Mouse (Mus musculus) liver, embryonic 11.5 days (tissue): ENCODE measurements around the gene Nedd4. TPM values are rescaled to one million over a fixed set of nuclear protein-coding genes. Genes with fewer than 3 reads are reported as not detected.
A peak's percentile ranks its signal among the peaks of the same experiment; 100 is the strongest.

ENCODE experiments used
- ATAC-seq: fragments of 200-750 bp; cut with Nextera tagmentation; replicated peaks from 2 replicates; pipeline ENCODE4 v1.8.0; 2017; ENCODE audit warnings: moderate number of reproducible peaks, mild to moderate bottlenecking, moderate TSS enrichment, moderate library complexity; ENCODE audit not compliant: low FRiP score
- DNase-seq: peaks from one replicate; pipeline ENCODE4 v3.0.0-alpha.2; 2017; ENCODE audit warnings: low spot score
- H3K27ac ChIP-seq: fragments of 300-500 bp; sonication (generic); 2 replicates; pipeline ENCODE4 v1.5.1; 2014; ENCODE audit warnings: mild to moderate bottlenecking, low read depth, low read length, control low read depth
- H3K27me3 ChIP-seq: fragments of 300-500 bp; sonication (generic); replicated peaks from 2 replicates; pipeline ENCODE4 v1.6.1; 2014; ENCODE audit warnings: low read length, mixed read lengths; ENCODE audit not compliant: control insufficient read depth, insufficient read depth
- H3K36me3 ChIP-seq: fragments of 300-500 bp; sonication (generic); 2 replicates; pipeline ENCODE4 v1.6.1; 2014; ENCODE audit warnings: mild to moderate bottlenecking, low read length, moderate library complexity, mixed read lengths; ENCODE audit not compliant: control insufficient read depth, insufficient read depth
- H3K4me1 ChIP-seq: fragments of 300-500 bp; sonication (generic); replicated peaks from 2 replicates; pipeline ENCODE4 v1.6.1; 2014; ENCODE audit warnings: low read length, mixed read lengths; ENCODE audit not compliant: control insufficient read depth, insufficient read depth
- H3K4me2 ChIP-seq: fragments of 300-500 bp; sonication (generic); 2 replicates; pipeline ENCODE4 v1.6.1; 2014; ENCODE audit warnings: mild to moderate bottlenecking, control low read depth, moderate library complexity
- H3K4me3 ChIP-seq: fragments of 300-500 bp; sonication (generic); 2 replicates; pipeline ENCODE4 v1.5.1; 2014; ENCODE audit warnings: low read depth, low read length, control low read depth
- H3K9ac ChIP-seq: fragments of 300-500 bp; sonication (generic); 2 replicates; pipeline ENCODE4 v1.6.1; 2014; ENCODE audit warnings: low read depth, low read length, control low read depth
- H3K9me3 ChIP-seq: fragments of 300-500 bp; sonication (generic); 2 replicates; pipeline ENCODE4 v1.6.1; 2016; ENCODE audit warnings: low read length, inconsistent platforms, mixed read lengths; ENCODE audit not compliant: control insufficient read depth
- WGBS: fragments of 180-500 bp; shearing (Covaris S2); extraction: QIAGEN DNeasy Blood & Tissue Kit; methylation state at CpG from one replicate; pipeline ENCODE4 v1.1.7; 2014; 5-methylcytosine and 5-hydroxymethylcytosine counted together
- polyA plus RNA-seq: library from polyadenylated mRNA; unstranded; fragments of >200 nt; fragmentation: Nextera tagmentation; extraction: Ambion mirVana; gene quantifications from 2 replicates; pipeline ENCODE4 v1.2.1, GENCODE M21; 2014

Gene Nedd4
- polyA plus RNA-seq, 1 experiment from 2014 or later, result 302 TPM

DNA sequence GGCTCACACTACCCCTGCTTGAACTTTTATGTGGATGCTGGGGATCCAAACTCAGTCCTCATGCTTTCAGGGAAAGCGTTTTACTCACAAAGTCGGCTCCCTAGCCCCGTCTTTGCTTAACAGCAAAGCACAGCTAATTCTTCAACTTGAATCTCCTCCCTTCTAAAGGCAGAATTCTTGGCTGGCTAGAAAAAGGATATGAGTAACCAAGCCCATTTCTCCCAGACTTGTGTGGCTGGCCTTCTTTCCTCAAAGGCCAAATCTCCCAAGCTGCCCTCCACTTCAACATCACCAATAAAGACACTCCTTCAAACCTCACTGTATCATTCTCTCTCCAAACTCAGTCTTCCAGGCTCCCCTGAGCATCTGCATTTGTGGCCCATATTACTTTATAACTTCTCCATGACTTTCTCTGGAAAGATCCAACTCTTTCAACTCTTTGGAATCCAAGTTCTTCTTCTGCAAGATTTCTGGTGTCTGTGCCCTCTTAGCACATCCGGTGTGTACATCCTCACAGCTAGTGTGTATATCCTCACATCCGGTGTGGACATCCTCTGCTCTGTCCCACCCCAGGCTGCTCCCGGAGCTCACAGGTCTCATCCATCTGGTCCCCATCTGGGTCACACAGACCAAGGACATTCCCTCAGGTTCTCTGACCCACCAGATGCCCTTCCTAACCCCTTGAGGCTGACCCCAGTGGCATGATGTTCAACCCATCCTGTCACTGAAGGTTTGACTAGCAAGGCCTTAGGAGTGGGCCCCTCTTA lies 18.3 kb upstream of the Nedd4 start:
- Histone ChIP-seq H3K9me3 (no peaks in the 10 kb centered on the region), H3K27me3 (no peaks in the 10 kb centered on the region), H3K36me3 (no peaks in the 10 kb centered on the region), H3K27ac (no peak overlapping the region), H3K4me3 (no peak overlapping the region), H3K4me1 (peaks cover 16% of the 10 kb centered on the region), H3K4me2 (no peak overlapping the region), H3K9ac (no peak overlapping the region)
- ATAC-seq (no peak), DNase-seq (no peak)
- WGBS, result 83% methylated on average over 6 of the region's 6 CpGs

GRCm38 (mm10) chr9:72644418-72645110 lies 17.6 kb upstream of the Nedd4 start:
- DNase-seq, result peak; percentile 26
- no peaks in the 10 kb centered on the region for H3K36me3 ChIP-seq
- no peaks in the 10 kb centered on the region for H3K9me3 ChIP-seq
- no peak overlapping the region for H3K4me3 ChIP-seq
- WGBS, result 56% methylated on average over 6 of the region's 6 CpGs
- H3K27ac ChIP-seq, result no peak overlapping the region
- no peaks in the 10 kb centered on the region for H3K27me3 ChIP-seq
- no peak for ATAC-seq
- H3K4me2 ChIP-seq, result no peak overlapping the region
- peaks cover 13% of the 10 kb centered on the region for H3K4me1 ChIP-seq
- H3K9ac ChIP-seq, result no peak overlapping the region

DNA sequence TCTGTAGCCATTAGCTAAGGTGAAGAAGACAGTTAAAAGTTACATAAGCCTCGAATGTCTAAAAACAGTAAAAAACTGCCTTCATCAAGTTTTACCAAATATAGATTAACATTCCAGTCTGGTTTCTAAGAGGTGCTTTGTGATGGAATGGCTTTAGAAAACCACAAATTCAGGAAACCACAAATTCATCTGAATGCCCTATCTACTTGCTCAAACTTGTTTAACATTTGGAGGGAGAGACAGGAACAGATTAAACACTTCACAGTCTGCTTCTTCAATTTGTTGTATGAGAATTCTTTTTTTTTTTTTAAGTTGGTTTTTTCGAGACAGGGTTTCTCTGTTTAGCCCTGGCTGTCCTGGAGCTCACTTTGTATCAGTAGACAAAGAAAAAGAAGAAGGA lies 12.4 kb upstream of the Nedd4 start:
- 50% methylated on average over 2 of the region's 2 CpGs for WGBS

GRCm38 (mm10) chr9:72652961-72653360 lies 9.2 kb upstream of the Nedd4 start:
- WGBS, result 41% methylated on average over 8 of the region's 8 CpGs
- Histone ChIP-seq H3K36me3 (no peaks in the 10 kb centered on the region), H3K4me3 (no peak overlapping the region), H3K27ac (no peak overlapping the region), H3K4me2 (peak overlapping the region; percentile 28; the same call in 1 of the 2 replicates), H3K9ac (no peak overlapping the region), H3K4me1 (peaks cover 21% of the 10 kb centered on the region), H3K9me3 (no peaks in the 10 kb centered on the region), H3K27me3 (no peaks in the 10 kb centered on the region)
- ATAC-seq (no peak), DNase-seq (no peak)

More for the DNA sequence above, 12.4 kb upstream of the Nedd4 start:
- Histone ChIP-seq H3K27ac (no peak overlapping the region), H3K27me3 (no peaks in the 10 kb centered on the region), H3K9me3 (no peaks in the 10 kb centered on the region), H3K36me3 (no peaks in the 10 kb centered on the region), H3K9ac (no peak overlapping the region), H3K4me3 (no peak overlapping the region), H3K4me1 (peaks cover 5% of the 10 kb centered on the region; the same call in 1 of the 2 replicates), H3K4me2 (no peak overlapping the region)
- DNase-seq (no peak), ATAC-seq (no peak)

- peaks cover 21% of the 10 kb centered on the region for H3K4me1 ChIP-seq
These were observed 8.6 kb upstream of the Nedd4 start for GRCm38 (mm10) chr9:72653533-72653932.

GRCm38 (mm10) chr9:72654593-72655242 lies 7.4 kb upstream of the Nedd4 start:
- H3K4me3 ChIP-seq, result no peak overlapping the region
- WGBS, result 50% methylated on average over 6 of the region's 6 CpGs
- no peak overlapping the region for H3K9ac ChIP-seq
- no peaks in the 10 kb centered on the region for H3K9me3 ChIP-seq
- H3K36me3 ChIP-seq, result no peaks in the 10 kb centered on the region
- ATAC-seq (peak; percentile 73), DNase-seq (peak; percentile 68)
- H3K27me3 ChIP-seq, result no peaks in the 10 kb centered on the region
- H3K4me2 ChIP-seq, result no peak overlapping the region
- no peak overlapping the region for H3K27ac ChIP-seq
- H3K4me1 ChIP-seq, result peaks cover 21% of the 10 kb centered on the region

More at GRCm38 (mm10) chr9:72653533-72653932, 8.6 kb upstream of the Nedd4 start:
- Histone ChIP-seq H3K27ac (peak overlapping the region; percentile 34; the same call in 1 of the 2 replicates), H3K9me3 (no peaks in the 10 kb centered on the region), H3K4me2 (no peak overlapping the region), H3K27me3 (no peaks in the 10 kb centered on the region), H3K36me3 (no peaks in the 10 kb centered on the region), H3K9ac (no peak overlapping the region), H3K4me3 (no peak overlapping the region)
- 71% methylated on average over 4 of the region's 4 CpGs for WGBS
- DNase-seq (no peak), ATAC-seq (no peak)

GRCm38 (mm10) chr9:72655602-72656001 lies 6.5 kb upstream of the Nedd4 start:
- Histone ChIP-seq H3K27ac (no peak overlapping the region), H3K4me1 (peaks cover 25% of the 10 kb centered on the region), H3K9me3 (no peaks in the 10 kb centered on the region), H3K4me3 (no peak overlapping the region), H3K36me3 (no peaks in the 10 kb centered on the region), H3K4me2 (no peak overlapping the region), H3K9ac (0 out of 2 replicates have a peak overlapping the region, but pooled peaks have one; percentile 37), H3K27me3 (no peaks in the 10 kb centered on the region)
- DNase-seq, result no peak
- WGBS, result 74% methylated on average over 5 of the region's 5 CpGs
- no peak for ATAC-seq

GRCm38 (mm10) chr9:72656491-72656890 lies 5.7 kb upstream of the Nedd4 start:
- Histone ChIP-seq H3K27me3 (no peaks in the 10 kb centered on the region), H3K4me3 (no peak overlapping the region), H3K9me3 (no peaks in the 10 kb centered on the region), H3K4me1 (peaks cover 31% of the 10 kb centered on the region), H3K9ac (no peak overlapping the region), H3K27ac (peak overlapping the region; percentile 64), H3K36me3 (no peaks in the 10 kb centered on the region), H3K4me2 (no peak overlapping the region; the same call in 1 of the 2 replicates)
- ATAC-seq, result no peak
- whole genome bisulfite sequencing, result 38% methylated on average over 4 of the region's 4 CpGs
- no peak for DNase-seq
